Mouse (Mus musculus): ENCODE data around the gene Krtap12-1. TPM values are rescaled to one million over a fixed set of nuclear protein-coding genes. Genes with fewer than 3 reads are reported as not detected.
A peak's percentile ranks its signal among the peaks of the same experiment; 100 is the strongest.

Krtap12-1 gene
- total and polyA plus RNA-seq, 3 experiments: not detected

DNA sequence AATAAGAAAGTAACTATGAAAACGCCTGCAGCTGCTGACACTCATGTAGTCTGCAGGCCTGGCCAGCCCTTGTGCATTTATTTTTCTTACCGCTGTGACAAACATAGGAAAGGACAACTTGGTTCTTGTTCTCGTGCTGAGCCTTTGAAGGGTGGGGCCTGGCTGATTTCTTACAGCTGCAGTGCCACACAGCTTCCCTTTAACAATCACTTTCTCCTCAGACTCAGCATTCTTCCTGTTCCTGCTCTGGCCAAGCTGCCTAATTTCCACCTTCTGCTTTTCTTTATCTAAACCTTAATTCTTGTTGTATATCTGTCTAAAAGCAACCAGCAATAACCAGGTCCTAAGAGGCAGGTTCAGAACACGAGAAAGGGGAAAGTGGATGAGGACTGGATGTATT, 6.7 kb upstream of the Krtap12-1 start:
- Histone ChIP-seq H3K27me3 (ENCODE audit: insufficient read depth, low read length) (peaks cover 21% of the 10 kb centered on the region), H3K4me3 (ENCODE audit: low read depth, low read length) (no peak overlapping the region), H3K4me1 (ENCODE audit: insufficient read depth, low read depth, low read length) (no peaks in the 10 kb centered on the region), H3K9me3 (replicated peaks) (no peaks in the 10 kb centered on the region), H3K36me3 (replicated peaks) (no peaks in the 10 kb centered on the region)
- ATAC-seq (ENCODE audit: extremely low read depth, insufficient number of reproducible peaks, low FRiP score, poor library complexity, severe bottlenecking): no peak
- TF ChIP-seq CTCF (IDR thresholded peaks at IDR 0.05; ENCODE audit: low read depth, low read length) (no peak), GATA2 (IDR thresholded peaks at IDR 0.05; ENCODE audit: borderline replicate concordance, low read depth, low read length) (no peak), GATA1 (IDR thresholded peaks at IDR 0.05; ENCODE audit: borderline replicate concordance, low read length) (no peak), TAL1 (conservative IDR thresholded peaks at IDR 0.05; ENCODE audit: low read depth, low read length) (no peak)
- no peak for DNase-seq (ENCODE audit: low spot score)

DNA sequence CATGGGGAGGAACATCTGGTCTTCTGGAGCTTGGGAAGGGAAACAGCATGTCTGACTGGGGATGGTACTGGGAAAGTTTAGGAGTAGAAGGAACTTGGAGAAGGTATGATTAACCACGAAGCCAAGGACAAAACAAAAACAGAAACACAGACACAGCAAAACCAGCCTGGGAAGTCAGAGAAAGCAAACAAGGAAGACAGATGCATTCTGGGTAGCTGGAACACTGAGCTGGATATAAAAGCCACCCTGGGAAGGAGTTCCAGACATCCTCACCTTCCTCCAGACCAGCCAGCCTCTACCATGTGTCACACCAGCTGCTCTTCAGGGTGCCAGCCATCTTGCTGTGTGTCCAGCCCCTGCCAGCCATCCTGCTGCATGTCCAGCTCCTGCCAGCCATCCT, 4.9 kb upstream of the Krtap12-1 start, which contains the start of gene Gm10142:
Gene Gm10142 (plus strand): TSS at position 301 of the 400 bp plus-strand sequence.
- Histone ChIP-seq H3K27me3 (ENCODE audit: insufficient read depth, low read length) (peaks cover 20% of the 10 kb centered on the region), H3K9me3 (replicated peaks) (peaks cover 1% of the 10 kb centered on the region), H3K36me3 (replicated peaks) (no peaks in the 10 kb centered on the region), H3K4me1 (ENCODE audit: insufficient read depth, low read depth, low read length) (no peaks in the 10 kb centered on the region), H3K4me3 (ENCODE audit: low read depth, low read length) (no peak within 1 kb of the TSS)
- TF ChIP-seq TAL1 (conservative IDR thresholded peaks at IDR 0.05; ENCODE audit: low read depth, low read length): no peak
- no peak for TF ChIP-seq CTCF (IDR thresholded peaks at IDR 0.05; ENCODE audit: low read depth, low read length)
- TF ChIP-seq GATA1 (IDR thresholded peaks at IDR 0.05; ENCODE audit: borderline replicate concordance, low read length): no peak
- no peak for TF ChIP-seq POLR2AphosphoS5 (IDR thresholded peaks at IDR 0.05; ENCODE audit: insufficient replicate concordance, low read depth, low read length)
- TF ChIP-seq GATA2 (IDR thresholded peaks at IDR 0.05; ENCODE audit: borderline replicate concordance, low read depth, low read length): no peak
- no peak for ATAC-seq (ENCODE audit: extremely low read depth, insufficient number of reproducible peaks, low FRiP score, poor library complexity, severe bottlenecking)
- no peak for DNase-seq (ENCODE audit: low spot score)

DNA sequence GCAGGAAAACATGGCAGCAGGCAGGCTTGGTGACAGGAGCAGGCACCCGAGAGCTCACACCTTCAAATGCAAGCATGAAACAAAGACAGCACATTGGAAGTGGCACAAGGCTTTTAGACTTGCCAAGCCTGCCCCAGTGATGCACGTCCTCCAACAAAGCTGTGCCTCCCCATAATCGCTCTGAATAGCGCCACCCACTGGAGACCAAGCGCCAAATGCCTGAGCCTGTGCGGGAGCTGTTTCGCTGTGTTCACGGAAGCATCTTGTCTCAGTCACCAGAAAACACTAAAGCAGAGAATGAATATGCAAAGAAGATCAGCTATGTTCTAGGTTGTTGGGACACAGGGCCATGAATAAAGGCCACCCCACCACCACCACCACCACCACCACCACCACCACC, 4.5 kb downstream of the Krtap12-1 start:
- ATAC-seq (ENCODE audit: extremely low read depth, insufficient number of reproducible peaks, low FRiP score, poor library complexity, severe bottlenecking) (no peak), DNase-seq (ENCODE audit: low spot score) (no peak)
- TF ChIP-seq TAL1 (conservative IDR thresholded peaks at IDR 0.05; ENCODE audit: low read depth, low read length) (no peak), GATA2 (IDR thresholded peaks at IDR 0.05; ENCODE audit: borderline replicate concordance, low read depth, low read length) (no peak), CTCF (IDR thresholded peaks at IDR 0.05; ENCODE audit: low read depth, low read length) (no peak), POLR2AphosphoS5 (IDR thresholded peaks at IDR 0.05; ENCODE audit: insufficient replicate concordance, low read depth, low read length) (no peak), GATA1 (IDR thresholded peaks at IDR 0.05; ENCODE audit: borderline replicate concordance, low read length) (no peak)
- Histone ChIP-seq H3K36me3 (replicated peaks) (no peaks in the 10 kb centered on the region), H3K4me3 (ENCODE audit: low read depth, low read length) (no peak overlapping the region), H3K4me1 (ENCODE audit: insufficient read depth, low read depth, low read length) (no peaks in the 10 kb centered on the region), H3K27me3 (ENCODE audit: insufficient read depth, low read length) (peaks cover 5% of the 10 kb centered on the region; the same call in 1 of the 2 replicates), H3K9me3 (replicated peaks) (peaks cover 4% of the 10 kb centered on the region)

DNA sequence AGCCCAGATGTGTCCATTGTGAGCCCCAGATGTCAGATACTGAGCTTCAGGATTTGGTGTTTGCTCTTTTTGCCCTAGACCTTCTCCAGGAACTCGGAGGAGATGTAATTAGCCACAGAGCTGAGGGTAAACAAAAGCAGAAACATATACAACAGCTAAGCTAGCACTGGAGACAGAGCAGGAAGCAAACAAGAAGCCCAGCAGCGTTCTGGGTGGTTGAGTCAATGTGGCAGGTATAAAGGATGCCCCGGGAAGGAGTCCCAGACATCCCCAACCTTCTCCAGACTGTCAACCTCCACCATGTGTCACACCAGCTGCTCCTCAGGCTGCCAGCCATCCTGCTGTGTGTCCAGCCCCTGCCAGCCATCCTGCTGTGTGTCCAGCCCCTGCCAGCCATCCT, 5.8 kb downstream of the Krtap12-1 start, which contains the start of gene Gm10100:
Gene Gm10100 (plus strand): TSS at position 301 of the 400 bp plus-strand sequence.
- no peaks in the 10 kb centered on the region for H3K27me3 ChIP-seq (ENCODE audit: insufficient read depth, low read length)
- no peak within 1 kb of the TSS for H3K4me3 ChIP-seq (ENCODE audit: low read depth, low read length)
- no peak for DNase-seq (ENCODE audit: low spot score)
- ATAC-seq (ENCODE audit: extremely low read depth, insufficient number of reproducible peaks, low FRiP score, poor library complexity, severe bottlenecking): no peak
- no peaks in the 10 kb centered on the region for H3K9me3 ChIP-seq (replicated peaks)
- no peaks in the 10 kb centered on the region for H3K4me1 ChIP-seq (ENCODE audit: insufficient read depth, low read depth, low read length)
- H3K36me3 ChIP-seq (replicated peaks): no peaks in the 10 kb centered on the region
- TF ChIP-seq CTCF (IDR thresholded peaks at IDR 0.05; ENCODE audit: low read depth, low read length) (no peak), POLR2AphosphoS5 (IDR thresholded peaks at IDR 0.05; ENCODE audit: insufficient replicate concordance, low read depth, low read length) (no peak), TAL1 (conservative IDR thresholded peaks at IDR 0.05; ENCODE audit: low read depth, low read length) (no peak), GATA2 (IDR thresholded peaks at IDR 0.05; ENCODE audit: borderline replicate concordance, low read depth, low read length) (no peak), GATA1 (IDR thresholded peaks at IDR 0.05; ENCODE audit: borderline replicate concordance, low read length) (no peak)

DNA sequence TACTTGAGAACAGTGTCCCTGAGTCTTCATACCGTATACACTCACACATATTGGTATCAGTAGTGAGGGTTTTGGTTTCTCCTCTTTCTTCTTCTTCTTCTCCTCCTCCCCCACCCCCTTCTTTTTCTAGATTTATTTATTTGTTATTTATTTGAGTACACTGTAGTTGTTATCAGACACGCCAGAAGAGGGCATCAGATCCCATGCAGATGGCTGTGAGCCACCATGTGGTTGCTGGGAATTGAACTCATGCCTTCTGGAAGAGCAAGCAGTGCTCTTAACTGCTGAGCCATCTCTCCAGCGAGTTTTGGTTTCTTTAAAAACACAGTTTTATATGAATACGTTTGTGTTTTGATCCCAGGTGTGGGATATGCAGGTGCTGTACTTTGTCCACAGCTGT, 7.9 kb downstream of the Krtap12-1 start:
- Histone ChIP-seq H3K9me3 (replicated peaks) (no peaks in the 10 kb centered on the region), H3K4me1 (ENCODE audit: insufficient read depth, low read depth, low read length) (no peaks in the 10 kb centered on the region), H3K4me3 (ENCODE audit: low read depth, low read length) (no peak overlapping the region), H3K36me3 (replicated peaks) (no peaks in the 10 kb centered on the region), H3K27me3 (ENCODE audit: insufficient read depth, low read length) (peaks cover 6% of the 10 kb centered on the region; the same call in 1 of the 2 replicates)
- no peak for ATAC-seq (ENCODE audit: extremely low read depth, insufficient number of reproducible peaks, low FRiP score, poor library complexity, severe bottlenecking)
- TF ChIP-seq TAL1 (conservative IDR thresholded peaks at IDR 0.05; ENCODE audit: low read depth, low read length) (no peak), CTCF (IDR thresholded peaks at IDR 0.05; ENCODE audit: low read depth, low read length) (no peak), GATA2 (IDR thresholded peaks at IDR 0.05; ENCODE audit: borderline replicate concordance, low read depth, low read length) (no peak), GATA1 (IDR thresholded peaks at IDR 0.05; ENCODE audit: borderline replicate concordance, low read length) (no peak), POLR2AphosphoS5 (IDR thresholded peaks at IDR 0.05; ENCODE audit: insufficient replicate concordance, low read depth, low read length) (no peak)
- no peak for DNase-seq (ENCODE audit: low spot score)

DNA sequence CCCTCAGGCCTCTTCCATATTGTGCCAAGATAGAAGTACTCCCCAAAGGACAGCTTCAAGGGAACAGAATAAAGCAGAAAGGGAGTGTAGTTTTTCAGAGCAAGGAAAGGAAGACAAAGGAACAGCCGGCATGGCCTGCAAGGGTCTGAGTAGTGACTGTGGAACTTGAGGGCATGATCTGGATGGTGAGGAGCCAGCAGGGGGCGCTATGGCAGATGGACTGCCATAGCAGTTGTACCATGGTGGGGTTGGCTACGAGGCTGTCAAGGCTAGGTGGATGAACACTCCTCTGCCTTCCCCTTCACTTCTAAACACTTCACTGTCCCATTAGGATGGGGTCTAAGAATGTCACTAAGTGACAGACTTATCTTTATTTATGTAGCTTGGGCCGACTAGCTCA, 8.8 kb downstream of the Krtap12-1 start:
- no peaks in the 10 kb centered on the region for H3K36me3 ChIP-seq (replicated peaks)
- DNase-seq (ENCODE audit: low spot score): no peak
- peaks cover 6% of the 10 kb centered on the region; the same call in 1 of the 2 replicates for H3K27me3 ChIP-seq (ENCODE audit: insufficient read depth, low read length)
- H3K9me3 ChIP-seq (replicated peaks): no peaks in the 10 kb centered on the region
- ATAC-seq (ENCODE audit: extremely low read depth, insufficient number of reproducible peaks, low FRiP score, poor library complexity, severe bottlenecking): no peak
- H3K4me3 ChIP-seq (ENCODE audit: low read depth, low read length): no peak overlapping the region
- no peaks in the 10 kb centered on the region for H3K4me1 ChIP-seq (ENCODE audit: insufficient read depth, low read depth, low read length)
- TF ChIP-seq CTCF (IDR thresholded peaks at IDR 0.05; ENCODE audit: low read depth, low read length) (peak; percentile 67), GATA1 (IDR thresholded peaks at IDR 0.05; ENCODE audit: borderline replicate concordance, low read length) (no peak), GATA2 (IDR thresholded peaks at IDR 0.05; ENCODE audit: borderline replicate concordance, low read depth, low read length) (no peak), POLR2AphosphoS5 (IDR thresholded peaks at IDR 0.05; ENCODE audit: insufficient replicate concordance, low read depth, low read length) (no peak), TAL1 (conservative IDR thresholded peaks at IDR 0.05; ENCODE audit: low read depth, low read length) (no peak)

Data from G1E (cell line).